Mouse (Mus musculus): ENCODE measurements around the gene Atp6v1e2. TPM values are rescaled to one million over a fixed set of nuclear protein-coding genes. Genes with fewer than 3 reads are reported as not detected.

Gene Atp6v1e2
- polyA plus RNA-seq, 1 experiment = not detected

DNA sequence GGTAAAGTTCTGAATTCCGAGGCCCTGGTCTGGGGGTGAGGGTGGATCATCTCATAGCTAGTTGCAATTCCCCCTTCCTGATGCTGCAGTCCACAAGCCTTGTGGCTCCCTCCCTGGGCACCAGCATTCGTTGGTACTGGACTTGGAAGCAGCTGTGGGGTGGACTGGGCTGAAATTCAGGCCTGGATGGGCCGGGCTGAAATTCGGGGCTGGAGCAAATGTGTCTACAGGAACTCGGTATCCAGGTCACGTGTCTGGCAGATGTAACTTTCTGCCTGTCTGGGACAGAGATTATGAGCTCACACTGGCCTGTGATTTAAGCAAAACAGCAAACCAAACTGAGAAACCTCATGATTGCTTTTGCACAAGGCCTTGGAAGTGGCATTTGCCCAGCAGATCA, 1.1 kb upstream of the Atp6v1e2 start:
- no peak overlapping the region for H3K4me3 ChIP-seq (replicated peaks; ENCODE audit: insufficient read depth, low read depth, low read length)
- TF ChIP-seq CTCF (IDR thresholded peaks at IDR 0.05; ENCODE audit: borderline replicate concordance, insufficient read depth, low read depth, low read length) = no peak
- TF ChIP-seq POLR2A (IDR thresholded peaks at IDR 0.05; ENCODE audit: borderline replicate concordance, insufficient read depth, low read length) = no peak
- H3K27me3 ChIP-seq (ENCODE audit: control insufficient read depth, insufficient read depth, low read length) = no peaks in the 10 kb centered on the region
- no peaks in the 10 kb centered on the region for H3K4me1 ChIP-seq (ENCODE audit: control insufficient read depth, insufficient read depth, low read length)
- peak in 1 of 2 experiments; percentile 16 for DNase-seq
- WGBS = 34% methylated on average over 6 of the region's 6 CpGs
- no peak overlapping the region for H3K27ac ChIP-seq (ENCODE audit: insufficient read depth, low read length)

DNA sequence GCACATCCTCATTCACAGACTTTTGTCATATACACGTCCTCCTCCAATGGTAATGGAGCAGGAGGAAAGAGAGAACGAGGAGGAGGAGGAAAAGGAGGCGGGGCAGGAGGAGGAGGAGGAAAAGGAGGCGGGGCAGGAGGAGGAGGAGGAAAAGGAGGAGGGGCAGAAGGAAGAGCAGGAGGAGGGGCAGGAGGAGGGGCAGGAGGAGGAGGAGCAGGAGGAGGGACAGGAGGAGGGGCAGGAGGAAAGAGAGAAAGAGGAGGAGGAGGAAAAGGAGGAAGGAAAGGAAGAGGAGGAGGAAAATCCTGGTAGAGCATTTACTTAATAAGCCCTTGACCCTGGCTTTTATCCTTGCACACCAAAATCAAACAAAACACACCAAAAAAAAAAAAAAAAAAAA, 1.6 kb downstream of the Atp6v1e2 start:
- WGBS = 63% methylated on average over 4 of the region's 4 CpGs
- Histone ChIP-seq H3K4me1 (ENCODE audit: control insufficient read depth, insufficient read depth, low read length) (no peaks in the 10 kb centered on the region), H3K4me3 (replicated peaks; ENCODE audit: insufficient read depth, low read depth, low read length) (no peak overlapping the region), H3K27me3 (ENCODE audit: control insufficient read depth, insufficient read depth, low read length) (no peaks in the 10 kb centered on the region), H3K27ac (ENCODE audit: insufficient read depth, low read length) (no peak overlapping the region)
- no peak for DNase-seq
- TF ChIP-seq CTCF (IDR thresholded peaks at IDR 0.05; ENCODE audit: borderline replicate concordance, insufficient read depth, low read depth, low read length) (no peak), POLR2A (IDR thresholded peaks at IDR 0.05; ENCODE audit: borderline replicate concordance, insufficient read depth, low read length) (no peak)

GRCm38 (mm10) chr17:86943158-86943557, 4.5 kb downstream of the Atp6v1e2 start:
- H3K4me3 ChIP-seq (replicated peaks; ENCODE audit: insufficient read depth, low read depth, low read length) = no peak overlapping the region
- TF ChIP-seq CTCF (IDR thresholded peaks at IDR 0.05; ENCODE audit: borderline replicate concordance, insufficient read depth, low read depth, low read length) = no peak
- TF ChIP-seq POLR2A (IDR thresholded peaks at IDR 0.05; ENCODE audit: borderline replicate concordance, insufficient read depth, low read length) = no peak
- 93% methylated on average over 6 of the region's 6 CpGs for WGBS
- no peak for DNase-seq
- H3K4me1 ChIP-seq (ENCODE audit: control insufficient read depth, insufficient read depth, low read length) = no peaks in the 10 kb centered on the region
- no peaks in the 10 kb centered on the region for H3K27me3 ChIP-seq (ENCODE audit: control insufficient read depth, insufficient read depth, low read length)
- H3K27ac ChIP-seq (ENCODE audit: insufficient read depth, low read length) = no peak overlapping the region

DNA sequence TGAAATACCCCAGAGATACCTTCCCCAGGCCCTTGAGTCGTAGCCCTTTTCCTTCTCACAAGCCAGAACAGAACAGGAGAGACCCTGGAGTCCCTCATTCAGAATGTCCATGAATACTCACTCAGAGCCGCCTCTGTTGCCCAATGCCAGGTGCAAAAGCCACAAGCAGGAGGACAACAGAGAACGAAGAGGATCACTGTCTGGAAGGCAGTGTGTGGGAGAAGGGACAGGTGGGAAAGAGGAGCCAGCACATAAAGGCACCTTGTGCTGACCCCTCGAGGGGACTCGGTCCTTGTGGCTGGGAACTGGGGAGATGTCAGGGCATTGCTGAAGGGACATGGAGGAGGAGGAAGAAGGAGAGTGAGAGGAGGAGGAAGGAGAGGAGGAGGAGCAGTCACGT, 5.6 kb downstream of the Atp6v1e2 start:
- TF ChIP-seq POLR2A (IDR thresholded peaks at IDR 0.05; ENCODE audit: borderline replicate concordance, insufficient read depth, low read length) (no peak), CTCF (IDR thresholded peaks at IDR 0.05; ENCODE audit: borderline replicate concordance, insufficient read depth, low read depth, low read length) (no peak)

GRCm38 (mm10) chr17:86938683-86939082, 9.0 kb downstream of the Atp6v1e2 start:
- no peaks in the 10 kb centered on the region for H3K27me3 ChIP-seq (ENCODE audit: control insufficient read depth, insufficient read depth, low read length)
- no peak overlapping the region for H3K27ac ChIP-seq (ENCODE audit: insufficient read depth, low read length)
- TF ChIP-seq CTCF (IDR thresholded peaks at IDR 0.05; ENCODE audit: borderline replicate concordance, insufficient read depth, low read depth, low read length) = no peak
- no peak for TF ChIP-seq POLR2A (IDR thresholded peaks at IDR 0.05; ENCODE audit: borderline replicate concordance, insufficient read depth, low read length)
- WGBS = 64% methylated on average over 7 of the region's 7 CpGs
- no peak for DNase-seq
- no peaks in the 10 kb centered on the region for H3K4me1 ChIP-seq (ENCODE audit: control insufficient read depth, insufficient read depth, low read length)
- H3K4me3 ChIP-seq (replicated peaks; ENCODE audit: insufficient read depth, low read depth, low read length) = no peak overlapping the region

More for the DNA sequence above, 5.6 kb downstream of the Atp6v1e2 start:
- Histone ChIP-seq H3K27ac (ENCODE audit: insufficient read depth, low read length) (no peak overlapping the region), H3K4me3 (replicated peaks; ENCODE audit: insufficient read depth, low read depth, low read length) (no peak overlapping the region), H3K4me1 (ENCODE audit: control insufficient read depth, insufficient read depth, low read length) (no peaks in the 10 kb centered on the region), H3K27me3 (ENCODE audit: control insufficient read depth, insufficient read depth, low read length) (no peaks in the 10 kb centered on the region)
- 79% methylated on average over 6 of the region's 6 CpGs for WGBS
- DNase-seq = no peak

DNA sequence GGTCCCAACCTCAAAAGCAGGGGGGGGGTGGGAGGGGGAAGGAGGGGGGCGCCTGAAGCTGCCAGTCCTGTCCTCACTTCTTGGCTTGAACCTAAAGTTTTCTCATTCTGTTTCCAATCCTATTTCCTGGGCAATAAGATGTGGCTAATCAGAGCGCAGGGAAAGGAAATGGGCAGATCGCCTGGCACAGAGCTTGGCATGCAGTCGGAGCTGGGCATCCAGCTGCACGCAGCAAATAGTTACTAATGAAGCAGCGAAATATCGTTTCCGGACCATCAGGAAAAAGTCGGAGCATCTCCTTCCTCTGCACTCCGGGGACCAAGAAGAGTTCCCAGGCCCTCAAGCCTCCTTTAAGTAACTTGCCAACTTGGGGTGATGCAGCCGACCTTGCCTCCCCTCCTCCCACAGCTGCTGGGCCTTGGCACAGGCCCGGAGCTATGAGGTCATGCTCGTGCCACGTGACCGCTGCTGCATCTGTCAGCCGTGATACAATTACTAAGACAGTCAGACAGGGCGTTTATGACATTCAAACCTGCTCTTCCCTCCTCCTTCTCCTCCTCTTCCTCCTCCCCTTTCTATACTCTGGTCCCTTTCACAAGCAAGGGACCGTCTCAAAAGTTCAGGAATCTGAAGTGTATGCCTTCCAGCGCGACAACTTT, 10.1 kb downstream of the Atp6v1e2 start:
- Histone ChIP-seq H3K4me3 (replicated peaks; ENCODE audit: insufficient read depth, low read depth, low read length) (peak overlapping the region; percentile 37), H3K27ac (ENCODE audit: insufficient read depth, low read length) (peak overlapping the region; percentile 7; the same call in 1 of the 2 replicates), H3K4me1 (ENCODE audit: control insufficient read depth, insufficient read depth, low read length) (no peaks in the 10 kb centered on the region), H3K27me3 (ENCODE audit: control insufficient read depth, insufficient read depth, low read length) (no peaks in the 10 kb centered on the region)
- no peak for TF ChIP-seq POLR2A (IDR thresholded peaks at IDR 0.05; ENCODE audit: borderline replicate concordance, insufficient read depth, low read length)
- peak; percentile 51 to 53 for DNase-seq
- WGBS = 1% methylated on average over 20 of the region's 20 CpGs

GRCm38 (mm10) chr17:86937064-86937463, 10.6 kb downstream of the Atp6v1e2 start:
- H3K27me3 ChIP-seq (ENCODE audit: control insufficient read depth, insufficient read depth, low read length) = no peaks in the 10 kb centered on the region
- TF ChIP-seq CTCF (IDR thresholded peaks at IDR 0.05; ENCODE audit: borderline replicate concordance, insufficient read depth, low read depth, low read length) (no peak), POLR2A (IDR thresholded peaks at IDR 0.05; ENCODE audit: borderline replicate concordance, insufficient read depth, low read length) (no peak)
- no peak overlapping the region for H3K27ac ChIP-seq (ENCODE audit: insufficient read depth, low read length)
- no peak for DNase-seq
- WGBS = 47% methylated on average over 2 of the region's 2 CpGs
- H3K4me1 ChIP-seq (ENCODE audit: control insufficient read depth, insufficient read depth, low read length) = no peaks in the 10 kb centered on the region
- no peak overlapping the region for H3K4me3 ChIP-seq (replicated peaks; ENCODE audit: insufficient read depth, low read depth, low read length)

DNA sequence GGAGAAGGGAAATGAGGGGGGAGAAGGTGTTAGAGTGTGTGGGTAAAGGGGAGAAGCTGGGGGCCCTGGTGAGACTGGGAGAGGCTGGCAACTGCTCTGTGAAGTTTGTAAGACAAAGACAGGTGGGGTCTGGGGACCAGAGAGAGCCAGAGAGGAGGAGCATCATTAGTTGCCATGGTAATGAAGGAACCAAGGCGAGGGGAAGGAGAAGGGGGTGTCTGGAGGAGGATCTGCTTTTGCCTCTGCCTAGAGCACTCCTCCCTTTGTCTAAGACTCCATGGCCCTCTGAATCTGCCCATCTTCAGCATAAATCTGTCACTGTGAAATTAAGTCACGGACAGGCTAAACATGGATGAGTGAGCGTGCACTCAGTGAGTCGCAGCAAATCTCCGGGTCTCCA, 14.8 kb downstream of the Atp6v1e2 start:
- Histone ChIP-seq H3K27ac (ENCODE audit: insufficient read depth, low read length) (no peak overlapping the region), H3K27me3 (ENCODE audit: control insufficient read depth, insufficient read depth, low read length) (no peaks in the 10 kb centered on the region), H3K4me1 (ENCODE audit: control insufficient read depth, insufficient read depth, low read length) (no peaks in the 10 kb centered on the region), H3K4me3 (replicated peaks; ENCODE audit: insufficient read depth, low read depth, low read length) (no peak overlapping the region)
- TF ChIP-seq POLR2A (IDR thresholded peaks at IDR 0.05; ENCODE audit: borderline replicate concordance, insufficient read depth, low read length) (no peak), CTCF (IDR thresholded peaks at IDR 0.05; ENCODE audit: borderline replicate concordance, insufficient read depth, low read depth, low read length) (no peak)
- 35% methylated on average over 5 of the region's 5 CpGs for WGBS
- DNase-seq = no peak

Measured in cerebellum, adult 2 months (tissue).